Mouse (Mus musculus) bone marrow macrophage, adult 2 months (primary cell): ENCODE measurements around the gene Xdh.

Experiments
- CTCF ChIP-seq: IDR thresholded peaks from 2 replicates; pipeline ENCODE4 v1.5.1; 2012; ENCODE audit warnings: low read depth, mild to moderate bottlenecking, low read length, moderate library complexity
- POLR2A ChIP-seq: IDR thresholded peaks from 2 replicates; pipeline ENCODE4 v1.6.1; 2012; ENCODE audit warnings: mild to moderate bottlenecking, low read depth, low read length, borderline replicate concordance

- TF ChIP-seq CTCF, result no peak
- TF ChIP-seq POLR2A, result no peak
Measured at GRCm38 (mm10) chr17:73976066-73976465, 26.1 kb upstream of the Xdh start.
